Mouse (Mus musculus) ES-E14 (cell line): ENCODE data around the gene Elovl4.

Experiments
- CHD2 ChIP-seq: IDR thresholded peaks from 2 replicates; pipeline ENCODE4 v1.6.1; 2014; ENCODE audit warnings: mild to moderate bottlenecking, low read depth, low read length, inconsistent platforms
- HCFC1 ChIP-seq: IDR thresholded peaks from 2 replicates; pipeline ENCODE4 v1.6.1; 2012; ENCODE audit warnings: low read length, inconsistent platforms, borderline replicate concordance; ENCODE audit not compliant: insufficient read depth
- MAFK ChIP-seq: IDR thresholded peaks from 2 replicates; pipeline ENCODE4 v1.6.1; 2014; ENCODE audit warnings: mild to moderate bottlenecking, low read depth, low read length, inconsistent platforms; ENCODE audit not compliant: insufficient read depth
- ZC3H11A ChIP-seq: IDR thresholded peaks from 2 replicates; pipeline ENCODE4 v1.6.1; 2012; ENCODE audit warnings: low read depth, mild to moderate bottlenecking, inconsistent platforms, low read length, borderline replicate concordance
- ZNF384 ChIP-seq: IDR thresholded peaks from 2 replicates; pipeline ENCODE4 v1.6.1; 2012; ENCODE audit warnings: low read depth, low read length, inconsistent platforms

DNA sequence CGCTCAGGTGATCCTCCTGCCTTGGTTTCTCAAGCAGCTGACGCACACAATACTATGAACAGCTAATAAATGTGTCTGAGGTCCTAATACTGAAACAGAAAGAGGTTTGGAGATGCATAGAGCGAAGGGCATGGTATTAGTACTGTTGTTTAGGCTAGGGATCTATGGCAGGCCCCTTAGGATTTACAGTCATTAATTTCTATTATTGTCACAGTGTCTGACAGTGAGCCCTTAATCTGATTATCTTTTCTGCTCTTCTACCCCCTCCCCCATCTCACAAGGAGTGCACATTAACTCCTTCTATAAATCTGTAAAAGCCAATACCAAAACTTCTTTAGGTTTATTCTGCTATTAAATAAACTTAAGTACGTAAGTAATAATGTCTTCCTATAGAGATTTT, 44.8 kb downstream of the Elovl4 start:
- no peak for TF ChIP-seq HCFC1
- no peak for TF ChIP-seq CHD2
- TF ChIP-seq MAFK, result no peak
- TF ChIP-seq ZC3H11A, result no peak
- TF ChIP-seq ZNF384, result no peak
